Mouse (Mus musculus) intestine, postnatal 0 days (tissue): ENCODE results near the gene Il1rap. TPM values are rescaled to one million over a fixed set of nuclear protein-coding genes. Genes with fewer than 3 reads are reported as not detected.

Experiments
- ATAC-seq: fragments of 200-750 bp; cut with Nextera tagmentation; 2 replicates; pipeline ENCODE4 v1.8.0; 2017; ENCODE audit warnings: mild to moderate bottlenecking, moderate TSS enrichment, moderate library complexity
- H3K27ac ChIP-seq: fragments of 300-500 bp; sonication (generic); 2 replicates; pipeline ENCODE4 v1.5.1; 2014; ENCODE audit warnings: mild to moderate bottlenecking, low read depth, low read length, moderate library complexity
- H3K27me3 ChIP-seq: fragments of 300-500 bp; sonication (generic); replicated peaks from 2 replicates; pipeline ENCODE4 v1.6.1; 2014; ENCODE audit warnings: low read length, mixed read lengths; ENCODE audit not compliant: control insufficient read depth, insufficient read depth
- H3K36me3 ChIP-seq: fragments of 300-500 bp; sonication (generic); 2 replicates; pipeline ENCODE4 v1.6.1; 2014; ENCODE audit warnings: mild to moderate bottlenecking, moderate library complexity; ENCODE audit not compliant: control insufficient read depth, insufficient read depth
- H3K4me1 ChIP-seq: fragments of 300-500 bp; sonication (generic); replicated peaks from 2 replicates; pipeline ENCODE4 v1.6.1; 2014; ENCODE audit warnings: antibody characterized with exemption, low read length, mixed read lengths; ENCODE audit not compliant: control insufficient read depth, insufficient read depth
- H3K4me2 ChIP-seq: fragments of 300-500 bp; sonication (generic); replicated peaks from 2 replicates; pipeline ENCODE4 v1.6.1; 2014; ENCODE audit warnings: low read depth, mild to moderate bottlenecking, moderate library complexity
- H3K4me3 ChIP-seq: fragments of 300-500 bp; sonication (generic); 2 replicates; pipeline ENCODE4 v1.5.1; 2014; ENCODE audit warnings: low read depth, low read length
- H3K9ac ChIP-seq: fragments of 300-500 bp; sonication (generic); 2 replicates; pipeline ENCODE4 v1.6.1; 2014; ENCODE audit warnings: mild to moderate bottlenecking, low read depth, low read length
- H3K9me3 ChIP-seq: fragments of 300-500 bp; sonication (generic); 2 replicates; pipeline ENCODE4 v1.6.1; 2016; ENCODE audit warnings: mixed run types; ENCODE audit not compliant: control insufficient read depth
- CTCF ChIP-seq: sonication (generic); IDR thresholded peaks from 2 replicates; pipeline ENCODE4 v1.5.1; 2016; ENCODE audit warnings: low read depth, mild to moderate bottlenecking, control low read depth, antibody characterized with exemption, moderate library complexity
- WGBS: fragments of 180-500 bp; shearing (Covaris S2); extraction: QIAGEN DNeasy Blood & Tissue Kit; methylation state at CpG from one replicate; pipeline ENCODE4 v1.1.7; 2014; 5-methylcytosine and 5-hydroxymethylcytosine counted together
- polyA plus RNA-seq: library from polyadenylated mRNA; unstranded; fragments of >200 nt; fragmentation: Nextera tagmentation; extraction: Ambion mirVana; gene quantifications from 2 replicates; pipeline ENCODE4 v1.2.1, GENCODE M21; 2015

Gene Il1rap
- polyA plus RNA-seq, 1 experiment from 2014 or later: 2.2 TPM

DNA sequence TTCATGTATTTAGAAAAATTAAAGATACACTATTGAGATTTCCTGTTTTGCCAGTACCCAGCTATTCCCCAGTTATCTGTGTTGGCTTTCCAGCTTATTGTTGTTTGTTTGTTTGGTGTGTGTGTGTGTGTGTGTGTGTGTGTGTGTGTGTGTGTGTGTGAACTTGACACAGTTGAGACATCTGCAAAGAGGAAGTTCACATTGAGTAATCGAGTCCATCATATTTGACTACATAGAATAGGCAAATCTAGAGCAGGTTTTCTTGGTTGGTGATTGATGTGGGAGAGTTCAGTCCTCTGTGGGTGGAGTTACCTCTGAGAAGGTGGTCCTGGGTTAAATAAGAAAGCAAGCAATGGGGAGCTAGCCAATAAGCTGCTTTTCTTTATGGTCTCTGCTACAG lies 22.7 kb upstream of the Il1rap start:
- H3K27me3 ChIP-seq: no peaks in the 10 kb centered on the region
- no peak for ATAC-seq
- H3K9ac ChIP-seq: no peak overlapping the region
- no peaks in the 10 kb centered on the region for H3K4me1 ChIP-seq
- H3K27ac ChIP-seq: no peak overlapping the region
- H3K4me2 ChIP-seq: no peak overlapping the region
- no peak for TF ChIP-seq CTCF
- H3K9me3 ChIP-seq: no peaks in the 10 kb centered on the region
- H3K4me3 ChIP-seq: no peak overlapping the region
- 92% methylated on average over 1 of the region's 1 CpGs for WGBS
- no peaks in the 10 kb centered on the region for H3K36me3 ChIP-seq

DNA sequence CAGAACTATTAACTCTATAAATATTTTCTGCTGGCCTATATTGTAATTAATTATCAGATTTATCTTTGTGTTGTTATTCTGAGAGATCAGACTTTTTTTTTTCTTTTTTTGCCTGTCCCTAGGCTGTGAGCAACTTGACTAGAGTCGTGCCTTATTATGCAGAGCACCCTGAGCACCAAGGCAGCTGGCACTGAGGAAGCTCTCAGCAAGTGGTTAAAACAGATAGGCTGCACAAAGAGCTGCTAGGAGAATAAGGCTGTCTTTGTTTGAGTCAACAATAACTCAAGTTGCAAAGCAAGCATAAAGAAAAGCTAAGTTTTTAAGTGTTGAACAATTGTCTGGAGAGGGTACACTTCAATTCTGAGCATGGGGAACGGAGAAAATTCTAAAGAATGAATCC lies 19.8 kb upstream of the Il1rap start:
- Histone ChIP-seq H3K4me1 (no peaks in the 10 kb centered on the region), H3K9ac (no peak overlapping the region), H3K4me2 (no peak overlapping the region), H3K27ac (no peak overlapping the region), H3K27me3 (no peaks in the 10 kb centered on the region), H3K9me3 (no peaks in the 10 kb centered on the region), H3K36me3 (no peaks in the 10 kb centered on the region), H3K4me3 (no peak overlapping the region)
- no peak for TF ChIP-seq CTCF
- no peak for ATAC-seq
- WGBS: 54% methylated on average over 2 of the region's 2 CpGs

DNA sequence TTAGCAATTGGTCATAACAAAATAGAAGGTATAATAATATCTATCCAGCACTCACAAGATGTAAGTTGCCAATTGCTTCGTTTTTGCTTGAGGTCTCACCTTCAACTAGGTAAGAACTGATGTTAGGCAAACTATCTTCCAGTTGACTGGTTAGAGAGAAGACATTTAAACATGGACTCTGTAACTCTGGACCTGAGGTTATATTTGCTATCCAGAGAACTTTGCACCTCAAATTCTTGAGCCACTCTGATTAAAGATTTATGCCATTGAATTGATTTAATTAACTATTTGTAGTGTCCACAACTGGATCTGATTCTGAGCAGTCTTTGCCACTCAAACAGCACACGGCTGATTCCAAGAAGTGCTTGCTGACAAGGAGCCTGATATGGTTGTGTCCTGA lies 18.7 kb upstream of the Il1rap start:
- WGBS: 77% methylated on average over 2 of the region's 2 CpGs
- H3K27me3 ChIP-seq: no peaks in the 10 kb centered on the region
- H3K4me1 ChIP-seq: no peaks in the 10 kb centered on the region
- H3K4me3 ChIP-seq: no peak overlapping the region
- no peak overlapping the region for H3K9ac ChIP-seq
- H3K36me3 ChIP-seq: no peaks in the 10 kb centered on the region
- H3K4me2 ChIP-seq: no peak overlapping the region
- ATAC-seq: no peak
- H3K27ac ChIP-seq: no peak overlapping the region
- TF ChIP-seq CTCF: no peak
- H3K9me3 ChIP-seq: no peaks in the 10 kb centered on the region

DNA sequence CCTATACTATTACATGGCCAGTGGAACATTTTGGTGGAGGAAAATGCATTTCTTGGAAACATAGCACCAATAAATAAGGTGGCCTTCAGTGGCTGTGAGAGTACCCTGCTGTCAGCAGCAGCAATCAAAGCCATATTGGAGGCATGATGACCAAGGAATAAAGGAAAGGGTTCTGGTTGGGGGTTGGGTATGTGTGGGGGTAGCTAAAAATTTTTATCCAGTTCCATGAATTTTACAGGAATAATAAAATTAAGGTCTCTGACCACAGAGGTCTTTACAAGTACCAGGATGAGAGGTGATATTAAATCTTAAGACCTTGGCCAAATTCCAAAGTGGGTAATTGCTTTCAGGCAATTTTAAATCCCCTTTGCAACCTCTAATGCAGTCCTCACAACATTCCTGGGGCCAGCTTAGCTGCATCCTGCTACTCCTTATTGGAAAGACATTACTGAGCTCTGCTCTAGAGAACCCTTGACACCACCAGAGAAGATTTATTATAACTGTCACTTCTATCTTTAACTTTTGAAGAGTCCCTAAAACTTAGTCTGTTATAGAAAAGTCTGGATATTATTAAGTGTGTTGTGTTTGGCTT lies 12.0 kb upstream of the Il1rap start:
- no peaks in the 10 kb centered on the region for H3K4me1 ChIP-seq

DNA sequence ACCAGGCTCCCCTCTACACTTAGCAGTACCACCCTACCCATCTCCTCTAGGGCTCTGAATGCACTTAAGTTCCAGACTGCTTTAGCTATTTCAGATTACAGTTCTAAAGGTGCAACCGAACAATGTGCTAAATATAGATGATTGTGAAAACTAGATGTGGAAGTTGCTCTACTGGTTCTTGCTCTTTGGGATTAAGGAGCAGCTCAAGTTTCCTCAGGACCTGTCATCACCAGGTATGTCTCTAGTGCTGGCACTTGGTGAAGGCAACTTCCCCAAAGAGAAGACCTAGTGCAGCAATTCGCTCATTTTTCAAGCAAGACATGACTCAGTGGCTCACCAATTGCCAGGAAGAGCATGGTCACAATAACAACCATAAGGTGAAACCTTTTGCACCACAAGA lies 9.7 kb upstream of the Il1rap start:
- no peak overlapping the region for H3K4me2 ChIP-seq
- TF ChIP-seq CTCF: no peak
- no peaks in the 10 kb centered on the region for H3K4me1 ChIP-seq
- H3K27ac ChIP-seq: no peak overlapping the region
- H3K27me3 ChIP-seq: no peaks in the 10 kb centered on the region
- 83% methylated on average over 2 of the region's 2 CpGs for WGBS
- no peak for ATAC-seq
- H3K9me3 ChIP-seq: no peaks in the 10 kb centered on the region
- no peak overlapping the region for H3K9ac ChIP-seq
- H3K36me3 ChIP-seq: no peaks in the 10 kb centered on the region
- H3K4me3 ChIP-seq: no peak overlapping the region

More for the DNA sequence above, 12.0 kb upstream of the Il1rap start:
- TF ChIP-seq CTCF: no peak
- Histone ChIP-seq H3K27ac (no peak overlapping the region), H3K9me3 (no peaks in the 10 kb centered on the region), H3K4me2 (no peak overlapping the region), H3K36me3 (no peaks in the 10 kb centered on the region), H3K4me3 (no peak overlapping the region), H3K27me3 (no peaks in the 10 kb centered on the region), H3K9ac (no peak overlapping the region)
- ATAC-seq: no peak

DNA sequence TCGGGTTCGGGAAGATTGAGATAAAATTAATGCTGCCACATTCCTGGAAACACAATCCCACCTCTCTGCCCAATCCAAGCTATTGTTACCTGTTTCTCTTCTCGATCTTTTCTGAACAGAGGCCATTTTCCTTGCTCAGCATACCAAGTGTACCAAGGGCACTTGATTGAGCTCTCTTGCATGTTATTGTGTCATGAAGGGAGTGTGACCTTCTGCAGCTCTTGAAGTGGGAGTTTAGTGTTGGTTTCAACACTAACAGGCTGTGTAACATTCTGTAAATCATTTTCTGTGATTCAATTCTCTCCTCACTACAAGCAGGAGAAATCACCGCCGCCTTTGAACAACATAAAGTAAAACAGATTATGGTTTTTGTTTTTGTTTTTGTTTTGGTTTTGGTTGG lies 7.3 kb upstream of the Il1rap start:
- Histone ChIP-seq H3K27ac (no peak overlapping the region), H3K36me3 (no peaks in the 10 kb centered on the region), H3K4me3 (no peak overlapping the region), H3K27me3 (no peaks in the 10 kb centered on the region), H3K4me2 (no peak overlapping the region), H3K9ac (no peak overlapping the region), H3K9me3 (no peaks in the 10 kb centered on the region), H3K4me1 (no peaks in the 10 kb centered on the region)
- WGBS: 91% methylated on average over 5 of the region's 5 CpGs
- no peak for TF ChIP-seq CTCF
- no peak for ATAC-seq

DNA sequence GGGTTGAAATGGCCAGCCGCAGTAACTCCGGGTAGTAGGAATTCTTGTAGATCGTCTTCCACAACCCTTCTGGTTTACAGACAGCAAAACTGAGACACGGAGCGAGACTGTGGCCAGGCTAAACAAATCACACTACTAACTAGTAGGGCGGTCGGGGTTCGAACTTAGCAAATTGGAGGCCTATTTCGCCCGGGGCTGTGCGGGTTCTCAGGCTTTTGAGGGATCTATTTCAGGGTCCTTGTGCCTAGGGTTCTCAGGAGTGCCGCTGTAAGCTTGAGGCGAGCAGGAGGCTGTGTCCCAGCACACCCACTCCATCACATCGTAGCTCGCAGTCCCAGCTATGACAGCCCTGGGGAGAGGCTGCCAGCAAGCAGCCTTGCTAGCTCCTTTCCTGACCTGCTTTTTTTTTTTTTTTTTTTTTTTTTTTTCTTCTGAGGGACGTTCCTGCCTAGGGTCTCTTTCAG lies 441 bp downstream of the Il1rap start:
- H3K4me2 ChIP-seq: peak overlapping the region; percentile 77
- H3K9me3 ChIP-seq: no peaks in the 10 kb centered on the region
- peak overlapping the region; percentile 62 for H3K4me3 ChIP-seq
- H3K27me3 ChIP-seq: no peaks in the 10 kb centered on the region
- whole genome bisulfite sequencing: under 1% methylated on average over 16 of the region's 16 CpGs
- H3K4me1 ChIP-seq: no peaks in the 10 kb centered on the region
- H3K36me3 ChIP-seq: no peaks in the 10 kb centered on the region
- ATAC-seq: peak; percentile 49; the same call in 1 of the 2 replicates
- peak overlapping the region; percentile 57 for H3K9ac ChIP-seq
- TF ChIP-seq CTCF: no peak
- no peak overlapping the region for H3K27ac ChIP-seq
